Comparison of ENCODE assay signal across 23 mouse cellular contexts in genomic region chr19:6485059-6485630, GRCm38 (mm10). TPM values are rescaled to one million over a fixed set of nuclear protein-coding genes. Genes with fewer than 3 reads are reported as not detected.
DNase-seq lines count a peak whose midpoint lies in the region; ATAC-seq and TF ChIP-seq lines count a peak whose summit lies in the region.
"Had no signal": no experiment of that assay in that cellular context is flagged by ENCODE, and none has a peak within 500 bp of the region (broad histone marks: within the 10 kb centered on the region; RNA-seq: fewer than 3 reads in every experiment).

No protein-coding gene starts in this region.

- no peak for TF ChIP-seq POLR2A in cerebellum, adult 2 months (IDR thresholded peaks at IDR 0.05; ENCODE audit: borderline replicate concordance, insufficient read depth, low read length)

- no peak overlapping the region for H3K4me3 ChIP-seq in cerebellum, adult 2 months (replicated peaks; ENCODE audit: insufficient read depth, low read depth, low read length)
- no peak overlapping the region for H3K4me3 ChIP-seq in forebrain, embryonic 13.5 days
- H3K4me3 ChIP-seq in forebrain, embryonic 10.5 days, result no peak overlapping the region
- no peak overlapping the region for H3K4me3 ChIP-seq in intestine, embryonic 15.5 days (replicated peaks)
- H3K4me3 ChIP-seq: embryonic facial prominence, embryonic 12.5 days; forebrain, embryonic 12.5 days; heart, adult 2 months; heart, embryonic 15.5 days; hindbrain, embryonic 13.5 days had no signal

- WGBS in cerebellum, adult 2 months, result 57% methylated on average over 13 of the region's 13 CpGs
- 88% methylated on average over 13 of the region's 13 CpGs for WGBS in forebrain, embryonic 13.5 days
- WGBS in forebrain, embryonic 10.5 days, result 90% methylated on average over 13 of the region's 13 CpGs
- 62% methylated on average over 13 of the region's 13 CpGs for WGBS in intestine, embryonic 15.5 days

- no peaks in the 10 kb centered on the region for H3K9me3 ChIP-seq in forebrain, embryonic 13.5 days (replicated peaks)
- no peaks in the 10 kb centered on the region for H3K9me3 ChIP-seq in forebrain, embryonic 10.5 days
- H3K9me3 ChIP-seq in intestine, embryonic 15.5 days, result no peaks in the 10 kb centered on the region
- H3K9me3 ChIP-seq: embryonic facial prominence, embryonic 12.5 days; forebrain, embryonic 12.5 days; heart, embryonic 15.5 days; hindbrain, embryonic 13.5 days had no signal

- peaks cover 19% of the 10 kb centered on the region for H3K36me3 ChIP-seq in forebrain, embryonic 13.5 days (ENCODE audit: poor library complexity, severe bottlenecking)
- no peaks in the 10 kb centered on the region for H3K36me3 ChIP-seq in forebrain, embryonic 10.5 days (replicated peaks)
- no peaks in the 10 kb centered on the region for H3K36me3 ChIP-seq in intestine, embryonic 15.5 days
- H3K36me3 ChIP-seq: embryonic facial prominence, embryonic 12.5 days; heart, embryonic 15.5 days had no signal

- H3K4me1 ChIP-seq in cerebellum, adult 2 months (ENCODE audit: control insufficient read depth, insufficient read depth, low read length), result peaks cover 25% of the 10 kb centered on the region
- peaks cover 8% of the 10 kb centered on the region; the same call in 1 of the 2 replicates for H3K4me1 ChIP-seq in forebrain, embryonic 13.5 days
- H3K4me1 ChIP-seq in forebrain, embryonic 10.5 days, result peaks cover 24% of the 10 kb centered on the region
- no peaks in the 10 kb centered on the region for H3K4me1 ChIP-seq in intestine, embryonic 15.5 days (replicated peaks)
- H3K4me1 ChIP-seq: embryonic facial prominence, embryonic 12.5 days; heart, embryonic 15.5 days had no signal

- H3K4me2 ChIP-seq in forebrain, embryonic 13.5 days, result no peak overlapping the region
- no peak overlapping the region for H3K4me2 ChIP-seq in intestine, embryonic 15.5 days (replicated peaks)
- H3K4me2 ChIP-seq: embryonic facial prominence, embryonic 12.5 days; forebrain, embryonic 12.5 days; heart, embryonic 11.5 days; heart, embryonic 15.5 days; hindbrain, embryonic 13.5 days had no signal

- H3K27ac ChIP-seq in cerebellum, adult 2 months (ENCODE audit: insufficient read depth, low read length), result no peak overlapping the region
- H3K27ac ChIP-seq in forebrain, embryonic 13.5 days, result no peak overlapping the region
- H3K27ac ChIP-seq in forebrain, embryonic 10.5 days, result no peak overlapping the region
- H3K27ac ChIP-seq in intestine, embryonic 15.5 days, result no peak overlapping the region
- H3K27ac ChIP-seq: embryonic facial prominence, embryonic 12.5 days; forebrain, embryonic 12.5 days; heart, adult 2 months; heart, embryonic 15.5 days; hindbrain, embryonic 13.5 days had no signal

- TF ChIP-seq CTCF in cerebellum, adult 2 months (IDR thresholded peaks at IDR 0.05; ENCODE audit: borderline replicate concordance, insufficient read depth, low read depth, low read length), result no peak

- no peak for ATAC-seq in forebrain, embryonic 13.5 days
- no peak for ATAC-seq in intestine, embryonic 15.5 days
- ATAC-seq: forebrain, postnatal 0 days; hindbrain, postnatal 0 days had no signal

- no peaks in the 10 kb centered on the region for H3K27me3 ChIP-seq in cerebellum, adult 2 months (ENCODE audit: control insufficient read depth, insufficient read depth, low read length)
- H3K27me3 ChIP-seq in forebrain, embryonic 13.5 days, result no peaks in the 10 kb centered on the region
- peaks cover 30% of the 10 kb centered on the region for H3K27me3 ChIP-seq in forebrain, embryonic 10.5 days (ENCODE audit: poor library complexity, severe bottlenecking)
- H3K27me3 ChIP-seq in intestine, embryonic 15.5 days (replicated peaks), result peaks cover 7% of the 10 kb centered on the region; the same call in 1 of the 2 replicates

- peak; percentile 16 for DNase-seq in cerebellum, adult 11-12 months
- no peak for DNase-seq in cerebellum, adult 2 months
- no peak for DNase-seq in forebrain, embryonic 10.5 days (ENCODE audit: extremely low spot score, low spot score)
- DNase-seq in adrenal gland, postnatal 36 days, result peak; percentile 68 to 70
- no peak for DNase-seq in urinary bladder, postnatal 4 days (ENCODE audit: low spot score in 2 of 2)
- DNase-seq: cerebellum, adult 18-20 months; forebrain, postnatal 0 days; gastrocnemius, postnatal 14 days; heart, adult 2 months; heart, postnatal 14 days; kidney, adult 18-20 months had no signal

- 0 out of 2 replicates have a peak overlapping the region, but pooled peaks have one; percentile 4 for H3K9ac ChIP-seq in forebrain, embryonic 13.5 days
- H3K9ac ChIP-seq in intestine, embryonic 15.5 days, result no peak overlapping the region
- H3K9ac ChIP-seq: embryonic facial prominence, embryonic 12.5 days; forebrain, embryonic 12.5 days; forebrain, postnatal 0 days; heart, embryonic 15.5 days; hindbrain, embryonic 13.5 days had no signal

RNA-seq across cellular contexts. Expression of gene Slc22a12, which starts 57.7 kb away (rescaled TPM):
- 0.15 and 0.24 TPM in 2 replicates for polyA plus RNA-seq in cerebellum, adult 2 months (2012; rRNA removed)
- polyA plus RNA-seq in forebrain, embryonic 13.5 days (2015; fragmentation: Nextera tagmentation; extraction: Ambion mirVana), result not detected in 2 replicates
- polyA plus RNA-seq in forebrain, embryonic 10.5 days (2016; fragmentation: Nextera tagmentation; extraction: Ambion mirVana), result not detected in 2 replicates
- under 1 TPM in 1 of 2 experiments, not detected in 1; 0.20 TPM for total RNA-seq in adrenal gland, postnatal 36 days (2021)
- polyA plus RNA-seq in intestine, embryonic 15.5 days (2015; fragmentation: Nextera tagmentation; extraction: Ambion mirVana), result 0.13 TPM in 1 of 2 replicates, not detected in the other
- total RNA-seq: forebrain, postnatal 0 days; gastrocnemius, postnatal 14 days; heart, adult 2 months; heart, postnatal 14 days; hematopoietic stem cell, adult 5-6 weeks; MEL had no signal
- polyA plus RNA-seq: C2C12; embryonic facial prominence, embryonic 12.5 days; forebrain, embryonic 12.5 days; heart, adult 2 months; heart, embryonic 11.5 days; heart, embryonic 15.5 days; intestine, embryonic 14.5 days had no signal

Comparison
In these comparisons a context has a peak if more than half of its experiments do, and no peak if none do; other contexts are left out.
1. DNase-seq: peak in cerebellum, adult 11-12 months (single experiment) and adrenal gland, postnatal 36 days (2 of 2); none in cerebellum, adult 2 months (0 of 2), forebrain, embryonic 10.5 days (single experiment) and urinary bladder, postnatal 4 days (0 of 2).